Mouse (Mus musculus) cerebellum, adult 11 months (tissue): ENCODE results near the gene Cabcoco1.

Source experiments
- DNase-seq: peaks from one replicate; pipeline ENCODE4 v3.0.0; 2022

Gene Cabcoco1

GRCm38 (mm10) chr10:68541139-68541942 is at the start of gene Cabcoco1:
Gene Cabcoco1, minus strand, starts transcription at chr10:68541896.
- peak; percentile 0 for DNase-seq

- DNase-seq = no peak
Measured at GRCm38 (mm10) chr10:68589530-68590252, 48.0 kb upstream of the Cabcoco1 start.

GRCm38 (mm10) chr10:68587416-68588040 is 45.8 kb upstream of the Cabcoco1 start:
- DNase-seq = no peak

- no peak for DNase-seq
Measured at GRCm38 (mm10) chr10:68577321-68577720, 35.6 kb upstream of the Cabcoco1 start.

GRCm38 (mm10) chr10:68568172-68568571 is 26.5 kb upstream of the Cabcoco1 start:
- no peak for DNase-seq

DNA sequence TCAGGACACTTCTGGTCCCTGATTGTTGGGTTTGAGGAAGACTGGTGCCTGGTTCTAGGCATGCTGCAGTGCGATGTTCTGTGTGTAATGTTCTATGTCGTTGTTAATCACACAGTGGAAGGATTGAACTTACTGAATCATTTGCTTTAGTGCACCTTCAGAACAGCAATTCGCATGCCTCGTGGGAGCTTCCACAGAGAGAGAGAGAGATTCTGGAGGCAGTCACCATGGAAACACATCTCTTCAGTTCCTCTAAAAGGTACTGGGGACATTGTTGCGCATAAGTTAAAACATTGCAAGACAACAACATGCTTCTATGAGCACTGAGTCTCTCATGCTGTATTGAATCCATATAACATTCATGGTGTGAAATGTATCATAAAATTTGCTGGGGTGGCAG is 20.6 kb upstream of the Cabcoco1 start:
- DNase-seq = no peak

DNA sequence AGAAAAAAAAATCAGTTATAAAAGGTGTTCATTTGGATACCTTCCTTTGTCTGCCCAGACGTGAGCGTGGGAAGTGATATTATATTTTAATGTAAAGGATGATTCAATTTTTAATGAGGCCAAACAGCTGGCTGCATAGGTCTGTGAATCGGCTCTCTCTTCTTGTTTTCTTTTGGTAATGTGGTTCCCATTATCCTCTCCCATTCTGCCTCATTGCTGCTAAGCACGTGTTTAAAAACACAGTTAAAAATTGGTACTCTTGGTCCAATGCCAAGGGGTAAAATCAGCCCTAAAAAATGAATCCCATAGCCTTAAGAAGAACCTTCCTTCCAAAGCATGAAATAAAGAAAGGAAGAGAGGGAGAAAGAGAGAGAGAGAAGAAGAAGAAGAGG is 17.1 kb upstream of the Cabcoco1 start:
- no peak for DNase-seq

DNA sequence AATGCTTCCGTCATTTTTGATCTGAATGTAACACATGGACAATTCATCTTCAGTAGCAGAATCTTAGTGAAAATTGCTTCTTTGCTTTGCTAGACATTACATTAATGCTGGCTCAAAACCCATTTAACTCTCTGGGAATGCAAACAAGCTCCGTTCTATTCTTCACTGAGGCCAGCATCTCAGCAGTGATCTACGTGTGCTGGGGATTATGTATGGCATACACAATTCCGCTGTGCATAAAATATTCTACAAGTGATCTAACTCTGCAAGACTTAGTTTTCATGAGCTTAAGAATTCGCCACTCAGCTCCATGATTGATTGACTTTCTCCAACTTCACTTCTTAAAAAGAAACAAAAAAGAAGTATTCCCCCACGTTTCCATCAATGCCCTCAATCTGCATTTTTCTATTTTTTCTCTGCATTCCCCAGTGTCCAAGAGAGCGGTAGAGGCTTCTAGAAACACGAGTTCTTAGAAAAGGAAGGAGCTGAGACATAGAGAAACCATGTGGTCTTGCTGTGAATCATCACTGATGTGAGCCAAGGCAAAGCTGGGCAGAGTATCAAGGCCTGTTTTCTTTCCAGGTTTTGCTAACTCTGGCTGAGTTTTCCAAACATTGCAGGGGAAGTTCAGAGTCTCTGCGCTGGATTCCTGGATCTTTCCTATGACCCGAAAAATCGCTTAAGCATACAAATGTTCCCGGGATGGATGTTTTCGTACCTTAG is 16.6 kb upstream of the Cabcoco1 start:
- DNase-seq = peak; percentile 1

- no peak for DNase-seq
Measured at GRCm38 (mm10) chr10:68553677-68554076, 12.0 kb upstream of the Cabcoco1 start.

GRCm38 (mm10) chr10:68552556-68552955 is 10.9 kb upstream of the Cabcoco1 start:
- no peak for DNase-seq

- no peak for DNase-seq
Measured at GRCm38 (mm10) chr10:68551316-68551715, 9.6 kb upstream of the Cabcoco1 start.

DNA sequence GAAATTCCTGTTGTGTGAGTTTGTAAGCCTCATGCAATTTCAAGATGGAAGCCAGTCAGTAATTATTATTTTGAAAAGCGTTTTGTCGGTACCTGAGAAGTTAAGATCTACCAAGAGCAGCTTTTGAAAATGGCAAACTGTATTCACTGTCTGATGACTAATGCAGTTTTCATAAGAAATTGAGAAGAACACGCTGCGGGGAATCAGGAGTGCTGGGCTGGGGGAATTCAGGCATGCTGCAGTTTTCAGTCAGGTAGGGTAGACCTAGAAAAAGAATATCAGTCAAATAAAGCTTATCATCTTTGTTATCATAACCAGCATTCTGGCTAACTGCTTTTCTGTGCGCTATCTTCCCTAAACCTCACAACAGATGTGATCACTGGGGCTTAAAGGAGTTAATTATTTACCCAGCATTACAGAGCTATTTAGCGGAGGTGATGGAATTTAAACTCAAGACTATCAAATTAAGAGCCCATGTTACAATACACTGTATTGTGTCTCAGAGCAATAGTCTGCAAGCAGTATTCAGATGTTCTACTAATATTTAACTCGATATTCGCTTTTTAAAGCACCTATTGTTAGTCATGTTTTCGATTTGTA is 9.1 kb upstream of the Cabcoco1 start:
- DNase-seq = no peak

- DNase-seq = no peak
Measured at GRCm38 (mm10) chr10:68543107-68543506, 1.4 kb upstream of the Cabcoco1 start.

DNA sequence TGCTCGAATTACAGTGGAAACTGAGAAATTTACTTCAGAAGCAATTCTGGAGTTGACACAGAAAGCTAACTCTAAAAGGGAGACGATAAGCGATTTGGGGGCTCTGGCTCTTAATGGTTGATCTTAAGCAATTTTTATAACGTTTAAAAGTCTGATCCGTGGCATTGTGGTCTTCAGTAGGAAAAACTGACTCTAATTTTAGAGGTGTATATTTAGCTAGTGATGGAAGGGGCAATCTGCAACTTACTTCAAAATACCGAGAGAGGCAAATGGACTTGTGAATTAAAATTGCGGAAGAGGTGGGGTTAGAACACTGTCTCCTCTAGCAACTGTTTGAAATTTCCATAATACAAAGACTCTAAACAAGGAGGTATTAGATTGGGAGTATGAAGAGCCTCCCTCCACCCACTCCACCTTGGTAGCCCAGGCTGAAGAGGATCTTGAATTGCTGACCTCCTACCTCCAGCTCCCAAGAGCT is 286 bp upstream of the Cabcoco1 start:
- no peak for DNase-seq

DNA sequence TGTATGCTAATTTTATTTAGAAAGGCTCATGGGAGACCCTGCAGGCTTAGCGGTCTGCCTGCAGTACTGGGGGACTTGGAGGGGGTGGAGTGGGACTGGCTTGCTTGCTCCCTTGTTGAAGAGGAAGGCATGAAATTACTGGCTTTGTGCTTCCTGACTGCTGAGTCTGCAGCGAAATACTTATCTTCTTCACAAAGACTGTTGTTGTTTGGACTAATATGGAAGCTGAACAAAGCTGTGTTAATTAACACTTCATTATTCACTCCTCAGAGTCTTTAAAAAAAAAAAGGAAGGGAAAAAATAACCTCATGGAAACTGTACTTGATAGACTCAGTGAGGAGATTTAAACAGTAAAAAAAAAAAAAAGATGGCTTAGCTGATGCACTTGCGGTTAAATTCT is 1.1 kb downstream of the Cabcoco1 start:
- no peak for DNase-seq

GRCm38 (mm10) chr10:68537261-68537950 is 4.3 kb downstream of the Cabcoco1 start:
- no peak for DNase-seq

DNA sequence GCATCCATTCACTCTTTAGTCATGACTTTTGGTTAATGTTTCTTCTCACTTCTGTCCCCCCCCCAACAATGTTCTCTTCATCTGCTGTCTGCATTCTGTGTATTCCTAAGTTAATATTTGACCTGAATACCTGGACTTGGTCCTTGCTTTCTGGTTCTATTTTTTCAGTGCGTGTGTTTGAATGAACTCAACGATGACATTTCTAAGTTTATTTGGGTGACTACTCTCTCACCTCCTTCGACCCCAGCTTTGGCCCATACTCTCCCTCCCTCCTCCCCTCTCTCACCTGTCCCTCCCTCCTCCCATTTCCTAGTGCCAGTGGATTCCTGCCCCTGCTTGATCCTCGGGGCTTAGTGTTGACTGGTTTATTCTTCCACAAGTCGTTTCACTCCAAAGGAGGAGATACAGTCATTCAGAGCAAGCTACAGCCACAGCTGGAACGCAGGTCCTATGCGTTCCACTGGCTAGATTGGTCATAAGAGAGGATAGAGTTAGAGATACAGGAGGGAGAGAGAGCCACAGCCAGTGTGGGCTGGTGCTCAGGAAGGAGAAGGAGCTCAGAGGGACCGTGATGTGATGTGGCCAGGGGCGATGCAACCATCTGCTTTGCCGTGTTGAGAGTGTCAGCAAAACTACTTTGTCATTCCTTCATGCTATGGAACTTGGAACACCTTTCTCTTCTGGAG is 12.2 kb downstream of the Cabcoco1 start:
- no peak for DNase-seq

DNA sequence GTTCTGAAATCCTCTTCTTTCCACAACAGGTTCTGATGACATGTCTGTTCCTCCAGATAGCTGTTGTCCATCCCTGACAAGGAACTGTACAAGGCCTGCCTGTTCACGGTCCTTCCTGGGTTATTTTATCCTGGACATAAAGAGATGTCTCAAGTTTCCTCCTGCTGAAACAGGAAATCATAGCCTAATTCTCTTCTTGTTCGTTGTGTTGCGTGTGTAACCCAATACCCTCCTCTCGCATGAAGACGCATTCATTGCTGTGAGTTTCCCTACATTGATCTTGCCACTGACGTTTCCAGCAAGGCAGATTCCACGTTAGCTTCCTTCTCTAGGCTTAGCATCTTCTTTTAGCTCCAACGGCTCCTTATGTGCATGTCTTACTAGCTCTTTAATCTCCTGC is 12.7 kb downstream of the Cabcoco1 start:
- DNase-seq = no peak

DNA sequence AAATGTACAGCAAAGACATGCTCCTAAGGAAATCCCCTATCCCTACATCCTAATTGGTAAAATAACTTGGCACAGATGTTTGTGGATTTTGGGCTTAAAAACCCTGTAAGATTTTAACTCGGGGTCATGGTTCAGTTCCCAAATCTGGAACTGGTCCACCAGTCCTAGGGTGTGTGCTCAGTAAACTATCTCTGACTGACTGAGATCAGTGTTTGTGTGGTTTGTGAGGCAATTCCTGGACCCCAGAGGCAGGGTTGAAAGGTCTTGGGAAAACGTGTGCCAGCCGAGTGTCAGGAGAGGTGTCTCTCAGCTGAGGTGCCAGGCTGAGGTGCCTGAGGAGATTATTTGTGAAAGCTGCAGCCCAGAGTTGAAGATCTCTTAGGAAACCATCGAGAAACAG is 19.6 kb downstream of the Cabcoco1 start:
- no peak for DNase-seq

DNA sequence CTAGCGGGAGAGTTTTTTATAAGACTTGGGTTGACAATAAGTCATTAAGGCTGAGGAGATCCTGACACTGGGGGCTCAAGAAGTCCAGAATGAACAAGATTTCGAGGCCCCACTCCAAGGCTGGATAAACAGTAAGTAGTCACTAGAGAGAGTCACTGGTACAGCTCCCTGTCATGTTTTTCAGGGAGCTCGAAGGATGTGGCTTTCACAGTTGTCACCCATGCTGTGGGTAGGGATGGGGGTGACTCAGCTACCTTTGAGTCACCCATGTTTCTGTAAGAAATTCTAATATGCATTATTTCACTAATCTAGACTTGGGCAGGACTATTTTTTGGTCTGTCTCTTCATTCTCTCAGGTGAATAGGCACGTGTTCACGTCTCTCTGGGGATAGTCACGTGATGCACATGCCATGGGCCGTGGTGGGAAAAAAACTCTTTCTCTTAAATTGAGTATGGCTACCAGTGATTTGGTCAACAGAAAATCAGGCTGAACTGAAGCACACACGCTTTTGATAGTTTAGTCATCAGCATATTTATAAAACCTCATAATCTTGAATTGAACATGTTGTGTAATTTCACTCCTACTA is 29.2 kb downstream of the Cabcoco1 start:
- DNase-seq = no peak

- no peak for DNase-seq
Measured at GRCm38 (mm10) chr10:68507741-68508140, 34.0 kb downstream of the Cabcoco1 start.
